Mouse (Mus musculus): ENCODE measurements at regions not wholly inside any gene's neighbourhood (a gene's known extent, or its start where the extent isn't known, plus 50 kb on each side); places are given as distances from the start of the nearest gene placed in this dataset.

DNA sequence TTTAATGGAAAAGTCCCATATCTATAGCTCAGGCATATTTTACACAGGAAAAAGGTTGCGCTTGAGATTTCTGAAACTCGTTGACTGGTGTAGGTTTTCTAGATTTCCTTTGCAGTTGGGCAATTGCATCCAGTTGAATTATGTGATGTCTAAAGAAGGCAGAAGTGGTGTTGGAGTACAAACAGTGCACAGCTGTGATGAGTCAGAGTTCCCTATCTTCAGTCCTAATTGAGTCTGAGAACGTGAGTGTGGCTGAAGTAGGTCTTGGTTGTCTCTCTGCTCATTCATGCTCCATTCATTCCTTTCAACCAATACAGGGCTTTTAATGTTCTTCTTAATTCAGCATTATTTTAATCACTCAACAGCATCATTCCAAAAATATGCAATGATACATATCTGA, 142.9 kb upstream of the Dpyd start:
- no peak for DNase-seq

DNA sequence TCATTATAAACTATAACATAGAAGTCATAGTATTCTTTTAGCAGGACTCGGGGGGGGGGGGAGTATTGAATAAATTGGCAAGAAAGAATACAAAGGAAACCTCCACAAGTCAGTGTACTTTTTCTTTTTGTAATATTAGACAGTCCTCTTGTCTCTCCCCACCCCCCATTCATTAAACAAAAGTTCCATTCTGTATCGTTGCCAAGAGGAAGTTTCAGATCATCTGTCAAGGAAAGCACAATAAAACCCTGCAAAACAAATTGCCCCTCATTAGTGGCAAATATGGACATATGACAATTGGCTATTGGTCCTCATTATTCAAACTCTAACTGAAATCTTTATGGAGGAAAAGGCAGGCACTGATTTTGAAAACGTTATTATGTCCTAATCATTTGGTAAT, 140.2 kb upstream of the Dpyd start:
- DNase-seq: no peak

DNA sequence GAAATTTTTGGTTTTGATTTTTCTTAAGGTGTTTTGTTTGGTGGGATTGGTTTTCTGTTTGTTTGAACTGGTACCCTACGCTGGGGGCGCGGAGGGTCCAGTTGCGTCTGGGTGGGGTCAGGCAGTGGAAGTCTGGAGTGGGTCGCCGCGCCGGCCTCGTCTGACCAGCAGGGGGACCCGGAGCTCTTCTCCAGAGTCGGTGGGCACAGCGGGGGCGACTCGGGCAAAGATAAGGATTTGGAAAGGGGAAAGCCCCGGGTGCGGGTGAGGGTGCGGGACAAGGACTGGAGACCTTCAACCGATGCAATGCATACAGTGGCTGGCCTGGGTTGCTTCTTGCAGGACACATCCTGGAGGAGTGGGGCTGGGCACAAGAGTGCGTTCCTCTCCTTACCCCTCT, 136.2 kb upstream of the Dpyd start:
- DNase-seq: no peak

- DNase-seq: peak; percentile 9
These were observed 133.4 kb upstream of the Dpyd start for GRCm38 (mm10) chr3:118428523-118428922.

DNA sequence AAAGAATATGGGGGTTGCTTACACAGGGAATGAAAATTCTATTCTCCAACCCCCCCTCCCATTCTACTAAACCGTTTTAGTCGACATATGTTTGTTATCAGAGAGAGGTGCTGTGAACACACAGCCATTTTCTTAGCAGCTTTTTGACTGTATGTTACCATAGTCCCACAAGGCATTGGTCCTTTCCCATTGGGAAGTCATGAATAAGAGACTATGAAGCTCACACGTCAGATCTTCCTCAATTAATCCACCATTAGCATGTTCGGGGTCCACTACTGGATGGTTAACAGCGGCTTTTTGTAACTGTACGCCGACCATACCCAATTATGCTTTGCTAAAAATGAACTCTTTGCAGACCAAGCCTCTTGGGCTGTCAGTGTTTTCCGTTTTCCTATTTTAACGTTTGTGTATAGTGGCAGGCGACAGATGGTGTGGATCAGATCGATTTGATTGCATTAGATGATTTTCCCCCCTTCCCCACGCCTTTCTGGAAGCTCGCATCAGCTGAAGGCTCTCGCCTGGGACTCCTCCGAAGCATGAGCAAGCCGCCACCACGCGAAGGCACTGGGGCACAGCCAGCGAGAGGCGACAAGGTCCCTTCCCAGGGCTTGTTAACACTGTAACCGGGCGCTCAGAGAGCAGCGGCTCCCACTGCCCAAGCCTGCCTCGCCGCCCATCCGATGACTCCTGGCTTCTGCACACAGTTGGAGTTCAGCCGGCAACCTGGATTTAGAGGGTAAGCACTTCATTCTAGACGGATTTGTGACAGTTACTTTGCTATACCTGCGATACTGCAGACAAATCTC, 131.9 kb upstream of the Dpyd start:
- no peak for DNase-seq

DNA sequence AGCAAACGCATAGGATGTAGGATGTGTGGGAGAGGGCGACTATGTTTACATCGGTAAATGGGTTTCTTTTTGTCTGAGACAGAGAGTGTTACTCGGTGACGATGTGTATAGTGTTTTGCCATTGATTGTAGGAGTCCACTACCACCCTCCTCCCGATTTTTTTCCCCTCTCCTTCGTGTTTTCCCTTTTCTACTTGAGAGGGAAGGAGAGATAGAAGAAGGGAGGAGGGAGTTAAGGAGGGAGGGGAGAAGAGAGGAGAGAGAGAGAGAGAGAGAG, 131.4 kb upstream of the Dpyd start:
- DNase-seq: no peak

DNA sequence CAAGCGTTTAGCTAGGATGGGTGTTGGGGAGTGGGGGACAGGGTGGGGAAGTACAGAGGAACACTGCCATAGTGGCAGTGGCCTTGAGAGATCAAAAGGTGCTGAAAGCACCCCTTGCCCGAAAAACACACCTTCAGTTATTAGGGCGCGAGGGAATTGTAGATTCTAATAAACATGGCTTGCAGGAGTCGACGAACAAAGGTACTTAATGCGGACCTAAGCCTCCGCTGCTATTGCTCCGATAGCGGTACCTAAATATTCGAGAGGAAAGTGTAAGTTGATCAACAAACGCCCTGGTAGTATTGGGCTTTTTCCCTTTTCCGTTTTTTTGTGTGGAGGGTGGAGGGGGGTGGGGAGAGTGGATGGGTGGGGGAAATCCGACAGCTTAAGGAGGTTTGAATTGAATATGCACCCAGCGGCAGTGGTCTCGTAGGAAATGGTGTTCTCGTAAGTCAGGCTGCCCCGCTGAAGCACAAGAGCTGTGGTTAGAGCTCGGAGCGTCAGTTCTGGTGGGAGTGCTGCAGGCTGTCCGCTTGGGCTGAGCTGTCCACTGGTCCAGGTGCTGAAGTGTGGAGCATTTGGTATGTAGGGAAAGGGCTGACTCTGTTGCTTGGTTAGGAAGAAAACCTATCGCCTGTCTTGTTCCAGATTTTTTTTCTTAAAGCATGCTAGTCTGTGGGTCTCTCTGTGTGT, 130.8 kb upstream of the Dpyd start:
- DNase-seq: peak; percentile 33

GRCm38 (mm10) chr3:118433441-118434021, 128.4 kb upstream of the Dpyd start:
- no peak for DNase-seq

DNA sequence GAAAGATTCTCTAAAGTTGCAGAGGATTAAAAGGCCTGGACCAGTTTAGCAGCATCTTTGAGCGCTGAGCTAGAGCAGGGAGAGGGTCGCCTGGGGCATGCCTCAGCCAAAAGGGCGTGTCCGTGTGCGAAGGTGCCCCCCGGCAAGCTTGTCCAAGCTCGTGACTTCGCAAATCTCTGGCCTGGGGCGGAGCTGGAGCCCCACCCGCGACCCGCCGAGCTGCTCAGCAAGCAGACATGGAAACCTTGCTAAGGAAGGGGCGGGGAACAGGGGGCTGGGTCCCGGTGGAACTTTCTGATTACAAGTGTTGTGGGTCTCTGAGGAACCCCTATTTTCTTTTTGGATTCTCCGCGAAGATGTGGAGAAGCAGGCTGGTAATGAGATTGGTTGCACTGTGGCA, 127.6 kb upstream of the Dpyd start:
- no peak for DNase-seq

- no peak for DNase-seq
These were observed 127.1 kb upstream of the Dpyd start for GRCm38 (mm10) chr3:118434847-118435246.

DNA sequence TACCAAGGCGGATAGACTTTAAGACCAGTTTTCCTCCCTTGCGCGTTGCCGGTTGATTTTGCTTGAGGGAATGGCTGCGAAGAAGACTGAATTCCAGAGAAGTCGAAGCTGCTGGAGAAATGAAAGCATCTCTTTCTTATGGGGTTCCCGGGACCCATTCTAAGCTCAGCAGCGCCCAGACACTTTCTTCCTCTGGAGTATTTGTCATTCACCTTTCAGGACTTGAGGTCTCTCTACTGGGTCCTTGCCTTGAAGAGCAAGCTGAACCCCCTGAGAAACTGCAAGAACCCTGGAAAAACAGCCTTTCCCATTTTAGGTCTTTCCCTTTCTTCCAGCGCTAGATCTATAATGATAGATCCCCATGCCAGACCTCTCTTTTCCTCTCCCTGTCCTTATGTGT, 126.7 kb upstream of the Dpyd start:
- no peak for DNase-seq

GRCm38 (mm10) chr3:118443742-118444332, 118.1 kb upstream of the Dpyd start:
- no peak for DNase-seq

- no peak for DNase-seq
These were observed 116.6 kb upstream of the Dpyd start for GRCm38 (mm10) chr3:118445360-118445759.

- no peak for DNase-seq
These were observed 102.3 kb upstream of the Dpyd start for GRCm38 (mm10) chr3:118459636-118460035.

DNA sequence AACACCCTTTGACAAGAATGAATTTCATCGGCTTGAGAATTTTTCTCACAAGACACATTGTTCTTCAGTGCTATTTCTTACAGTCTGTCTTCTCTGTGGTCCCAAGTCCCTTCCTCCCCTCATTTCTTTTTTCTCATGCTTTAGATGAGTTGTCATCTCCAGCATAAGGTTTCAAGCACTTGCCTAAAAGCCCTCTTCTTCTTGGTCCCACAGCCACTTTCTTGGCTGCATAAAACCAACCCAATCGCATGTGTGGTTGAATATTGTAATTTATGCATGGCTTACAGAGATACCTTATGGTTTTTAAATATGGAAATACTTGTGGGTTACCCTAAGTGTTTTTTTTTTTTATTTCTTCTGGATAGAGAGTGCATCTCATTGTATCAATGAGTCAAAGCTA, 96.3 kb upstream of the Dpyd start:
- DNase-seq: no peak

- no peak for DNase-seq
These were observed 89.6 kb upstream of the Dpyd start for GRCm38 (mm10) chr3:118472215-118472799.

- DNase-seq: no peak
These were observed 83.9 kb upstream of the Dpyd start for GRCm38 (mm10) chr3:118478065-118478464.

- no peak for DNase-seq
These were observed 81.2 kb upstream of the Dpyd start for GRCm38 (mm10) chr3:118480515-118481248.

GRCm38 (mm10) chr3:118485966-118486365, 76.0 kb upstream of the Dpyd start:
- no peak for DNase-seq

DNA sequence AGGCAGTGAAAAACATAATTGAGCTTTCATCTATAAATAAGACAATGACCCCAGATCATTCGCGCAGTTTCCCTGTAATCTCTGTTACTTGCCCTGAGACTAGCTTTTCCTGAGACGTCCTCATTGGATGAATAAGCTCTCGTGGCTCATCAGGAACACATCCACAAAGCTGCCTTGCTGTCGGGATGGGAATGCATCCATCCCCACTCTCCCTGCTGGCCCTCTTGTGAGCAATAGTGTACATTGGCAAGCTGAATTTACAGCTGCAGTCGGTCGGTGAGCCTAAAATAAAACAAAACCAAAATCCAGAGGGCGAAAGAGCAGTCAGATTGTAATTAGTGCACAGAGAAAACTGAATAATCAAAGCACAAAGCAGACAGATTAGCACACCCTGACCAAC, 74.5 kb upstream of the Dpyd start:
- DNase-seq: no peak

DNA sequence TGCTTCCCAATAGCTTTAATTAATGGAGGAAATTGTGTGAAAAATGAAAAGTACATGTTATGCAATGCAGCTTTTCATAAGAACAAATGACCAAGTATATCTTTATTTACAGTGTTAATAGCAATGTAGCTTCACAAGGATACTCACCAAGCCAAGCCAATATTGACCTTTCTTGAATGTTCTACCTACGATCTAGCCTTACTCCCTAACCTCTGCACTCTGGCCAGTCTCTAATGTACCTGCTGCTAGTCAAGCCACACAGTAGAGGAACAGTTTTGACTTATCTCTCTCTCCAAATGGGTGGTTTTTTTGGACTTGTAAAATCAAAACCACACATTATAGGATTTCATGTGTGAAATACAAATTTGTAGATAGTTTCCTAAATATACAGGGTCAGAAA, 70.8 kb upstream of the Dpyd start:
- no peak for DNase-seq

DNA sequence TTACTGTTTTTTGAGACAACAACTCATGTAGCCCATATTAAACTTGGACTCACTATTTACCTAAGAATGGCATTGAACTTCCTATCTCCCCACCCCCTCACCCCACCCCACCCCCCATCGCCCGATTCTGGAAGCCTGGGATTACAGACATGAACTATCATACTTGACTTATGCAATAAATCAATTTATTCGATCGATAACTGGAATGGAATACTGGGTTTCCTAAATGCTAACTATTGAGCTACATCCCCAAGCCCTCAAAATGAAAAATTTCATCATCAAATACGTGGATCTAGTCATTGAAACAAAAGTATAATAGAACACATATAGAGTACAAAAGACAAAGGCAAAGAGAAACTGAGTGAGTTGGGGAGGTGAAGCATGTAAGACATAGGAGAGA, 70.1 kb upstream of the Dpyd start:
- no peak for DNase-seq

DNA sequence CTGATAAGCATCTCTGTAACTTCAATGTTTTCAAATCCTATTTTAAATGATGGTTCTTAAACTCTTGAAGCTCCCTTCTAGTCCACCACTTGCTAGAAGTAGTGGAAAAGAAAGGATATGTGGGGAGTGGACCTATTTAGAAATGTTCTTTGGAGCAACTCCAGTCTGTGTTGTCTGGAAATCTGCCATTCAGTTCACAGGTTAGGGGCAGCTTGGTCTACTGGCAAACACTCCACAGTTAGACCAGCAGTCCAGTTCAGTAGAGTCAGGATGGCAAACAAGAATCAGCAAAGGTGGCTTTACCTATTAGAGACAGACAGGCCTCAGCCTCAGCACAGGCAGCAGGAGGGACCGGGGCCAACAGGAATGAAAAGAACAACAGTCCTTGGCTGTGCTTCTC, 67.3 kb upstream of the Dpyd start:
- DNase-seq: no peak
